Mouse (Mus musculus): ENCODE measurements around the gene Abhd12. TPM values are rescaled to one million over a fixed set of nuclear protein-coding genes. Genes with fewer than 3 reads are reported as not detected.
"Not testable (repeated sequence)": the region's sequence is repeated elsewhere in the genome, so short reads cannot be mapped to it uniquely, and the experiment has no call there.

Gene Abhd12
- polyA plus RNA-seq (2014; fragmentation: Nextera tagmentation; extraction: Ambion mirVana), result 59.5 and 63.0 TPM in 2 replicates

DNA sequence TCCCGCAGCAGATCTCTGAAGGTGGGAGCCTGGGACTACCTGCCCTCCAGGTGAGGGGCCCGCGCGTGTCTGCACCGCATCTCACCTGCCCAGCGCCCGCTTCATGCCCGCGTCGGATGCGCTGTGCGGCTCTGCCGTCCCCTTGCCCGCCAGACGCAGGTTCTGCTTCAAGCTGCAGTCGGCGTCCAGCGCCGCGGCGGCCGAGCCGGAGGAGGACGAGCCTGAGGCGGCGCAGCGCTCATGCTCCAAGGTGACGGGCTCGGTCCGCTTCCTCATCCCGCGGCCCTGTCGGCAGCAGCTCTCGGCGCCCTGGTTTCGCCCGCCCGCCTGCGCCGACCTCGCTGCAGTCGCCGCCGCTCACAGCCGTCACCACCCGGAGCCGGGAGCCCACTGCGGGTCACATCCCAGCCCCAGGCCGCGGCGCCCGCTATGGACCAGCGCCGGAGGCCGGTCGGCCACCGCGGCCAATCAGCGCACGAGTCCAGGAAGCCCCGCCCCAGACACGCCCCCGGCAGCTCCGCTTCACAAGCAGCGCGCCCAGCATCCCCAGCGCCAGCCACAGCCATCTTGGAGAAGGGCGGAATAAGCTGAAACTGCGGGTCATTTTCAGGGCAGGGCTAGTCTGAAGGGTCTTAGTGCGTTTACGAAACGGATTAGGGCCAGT is at the start of gene Abhd12:
Gene Abhd12, minus strand, starts transcription at position 470 of the 664 bp plus-strand sequence.
- WGBS, result under 1% methylated on average over 66 of the region's 72 CpGs
- H3K4me3 ChIP-seq (ENCODE audit: low read depth, low read length), result peak within 1 kb of the TSS; percentile 79
- H3K9ac ChIP-seq (replicated peaks; ENCODE audit: low read depth, low read length), result peak within 1 kb of the TSS; percentile 82
- H3K27ac ChIP-seq (ENCODE audit: low read length), result peak within 1 kb of the TSS; percentile 69
- no peaks in the 10 kb centered on the region for H3K9me3 ChIP-seq (ENCODE audit: control insufficient read depth, low read depth, low read length)
- H3K36me3 ChIP-seq (ENCODE audit: control insufficient read depth, insufficient read depth, low read length), result no peaks in the 10 kb centered on the region
- no peaks in the 10 kb centered on the region for H3K27me3 ChIP-seq (ENCODE audit: control insufficient read depth, insufficient read depth, low read length)
- 0 out of 2 replicates have a peak, but pooled peaks cover 13% of the 10 kb centered on the region for H3K4me1 ChIP-seq (ENCODE audit: control insufficient read depth, insufficient read depth, low read length)
- H3K4me2 ChIP-seq (replicated peaks; ENCODE audit: low read depth, low read length), result peak within 1 kb of the TSS; percentile 89
- peak; percentile 97 for ATAC-seq (ENCODE audit: insufficient number of reproducible peaks, insufficient read depth, low FRiP score, low read depth)

DNA sequence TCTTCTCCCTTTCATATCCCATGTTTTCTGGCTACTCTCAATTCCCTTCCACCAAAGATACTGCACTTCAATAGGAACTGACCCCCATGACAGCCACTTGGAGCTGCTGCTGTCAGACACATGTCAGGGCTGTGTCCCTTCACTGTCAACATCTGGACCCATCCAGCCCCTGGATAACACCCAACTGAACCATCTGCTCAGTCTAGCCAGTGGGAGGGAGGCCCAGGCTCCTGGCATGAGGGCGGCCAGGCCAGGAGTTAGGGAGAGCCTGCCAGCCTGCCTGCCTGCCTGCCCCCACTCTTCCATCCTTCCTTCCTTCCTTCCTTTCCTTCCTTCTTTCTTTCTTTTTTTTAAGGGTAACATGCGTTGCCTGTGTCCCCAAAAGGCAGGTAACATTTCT is 46.7 kb upstream of the Abhd12 start:
- Histone ChIP-seq H3K9me3 (ENCODE audit: control insufficient read depth, low read depth, low read length) (no peaks in the 10 kb centered on the region), H3K27ac (ENCODE audit: low read length) (no peak overlapping the region), H3K9ac (replicated peaks; ENCODE audit: low read depth, low read length) (no peak overlapping the region), H3K4me2 (replicated peaks; ENCODE audit: low read depth, low read length) (no peak overlapping the region), H3K4me1 (ENCODE audit: control insufficient read depth, insufficient read depth, low read length) (no peaks in the 10 kb centered on the region), H3K27me3 (ENCODE audit: control insufficient read depth, insufficient read depth, low read length) (no peaks in the 10 kb centered on the region), H3K36me3 (ENCODE audit: control insufficient read depth, insufficient read depth, low read length) (peaks cover 24% of the 10 kb centered on the region; the same call in 1 of the 2 replicates), H3K4me3 (ENCODE audit: low read depth, low read length) (no peak overlapping the region)
- WGBS, result 83% methylated on average over 2 of the region's 2 CpGs
- ATAC-seq (ENCODE audit: insufficient number of reproducible peaks, insufficient read depth, low FRiP score, low read depth), result no peak

DNA sequence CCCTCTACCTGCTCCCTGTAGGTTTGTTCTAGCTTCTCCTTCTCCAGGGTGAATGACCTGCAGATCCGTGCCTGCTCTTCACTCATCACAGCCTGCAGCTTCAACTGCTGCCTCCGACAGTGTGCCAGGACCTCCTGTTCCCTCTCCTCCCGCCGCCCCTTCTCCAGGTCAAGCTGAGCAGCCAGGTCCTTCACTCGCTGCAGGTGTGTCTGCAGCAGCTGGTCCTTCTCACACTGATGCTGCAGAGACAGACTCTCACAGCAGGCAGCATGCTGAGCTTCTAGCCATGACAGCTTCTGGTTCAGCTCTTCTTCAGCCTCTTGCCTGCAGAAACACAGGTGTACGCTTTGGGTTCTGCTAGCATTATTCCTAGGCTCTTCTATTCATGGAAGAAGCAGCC is 45.5 kb upstream of the Abhd12 start:
- WGBS, result 78% methylated on average over 6 of the region's 6 CpGs
- H3K27ac ChIP-seq (ENCODE audit: low read length), result no peak overlapping the region
- no peak overlapping the region for H3K4me3 ChIP-seq (ENCODE audit: low read depth, low read length)
- no peaks in the 10 kb centered on the region for H3K9me3 ChIP-seq (ENCODE audit: control insufficient read depth, low read depth, low read length)
- no peaks in the 10 kb centered on the region for H3K4me1 ChIP-seq (ENCODE audit: control insufficient read depth, insufficient read depth, low read length)
- H3K4me2 ChIP-seq (replicated peaks; ENCODE audit: low read depth, low read length), result no peak overlapping the region
- H3K9ac ChIP-seq (replicated peaks; ENCODE audit: low read depth, low read length), result no peak overlapping the region
- ATAC-seq (ENCODE audit: insufficient number of reproducible peaks, insufficient read depth, low FRiP score, low read depth), result no peak
- peaks cover 25% of the 10 kb centered on the region; the same call in 1 of the 2 replicates for H3K36me3 ChIP-seq (ENCODE audit: control insufficient read depth, insufficient read depth, low read length)
- no peaks in the 10 kb centered on the region for H3K27me3 ChIP-seq (ENCODE audit: control insufficient read depth, insufficient read depth, low read length)

DNA sequence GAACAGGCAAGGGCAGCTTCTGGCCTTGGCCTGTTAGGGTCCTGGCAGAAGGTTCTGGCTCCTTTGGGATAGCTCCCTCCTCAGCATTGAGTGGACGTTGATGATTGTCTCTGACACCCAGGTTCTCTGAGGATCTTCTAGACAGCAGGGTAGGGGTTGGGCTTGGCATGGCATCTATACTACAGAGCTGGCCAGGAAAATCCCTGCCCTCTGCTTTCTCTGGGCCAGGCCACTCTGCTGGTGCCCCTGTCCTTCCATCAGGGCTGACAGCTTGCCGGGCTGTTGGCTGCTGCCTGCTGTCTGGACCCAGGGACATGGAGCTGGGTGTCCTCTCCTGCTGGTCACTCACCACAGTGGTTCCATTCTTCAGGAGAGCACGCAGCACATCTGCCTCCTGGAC is 45.1 kb upstream of the Abhd12 start:
- 0 out of 2 replicates have a peak, but pooled peaks have one; percentile 48 for ATAC-seq (ENCODE audit: insufficient number of reproducible peaks, insufficient read depth, low FRiP score, low read depth)
- Histone ChIP-seq H3K9me3 (ENCODE audit: control insufficient read depth, low read depth, low read length) (no peaks in the 10 kb centered on the region), H3K4me1 (ENCODE audit: control insufficient read depth, insufficient read depth, low read length) (no peaks in the 10 kb centered on the region), H3K4me2 (replicated peaks; ENCODE audit: low read depth, low read length) (no peak overlapping the region), H3K27ac (ENCODE audit: low read length) (no peak overlapping the region), H3K36me3 (ENCODE audit: control insufficient read depth, insufficient read depth, low read length) (peaks cover 29% of the 10 kb centered on the region; the same call in 1 of the 2 replicates), H3K9ac (replicated peaks; ENCODE audit: low read depth, low read length) (no peak overlapping the region), H3K4me3 (ENCODE audit: low read depth, low read length) (no peak overlapping the region), H3K27me3 (ENCODE audit: control insufficient read depth, insufficient read depth, low read length) (no peaks in the 10 kb centered on the region)
- WGBS, result 91% methylated on average over 3 of the region's 3 CpGs

DNA sequence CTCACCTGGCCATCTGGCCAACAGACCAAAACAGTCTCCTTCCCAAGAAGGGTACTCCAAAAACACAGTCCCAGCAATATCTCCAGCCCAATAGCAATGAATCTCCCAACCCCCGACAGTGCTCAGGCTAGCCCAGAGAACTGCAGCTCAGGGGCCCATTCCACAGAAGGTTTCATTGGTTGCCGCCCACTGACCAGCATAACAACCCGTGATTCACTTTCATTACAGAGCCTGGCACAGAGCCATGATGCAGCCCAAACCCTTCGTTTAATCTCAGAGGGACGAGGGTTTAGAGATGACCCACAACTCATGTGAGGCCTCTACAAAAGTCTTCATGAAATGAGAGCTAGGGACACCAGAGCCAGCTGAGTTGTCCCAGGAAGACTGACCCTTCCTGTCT is 44.2 kb upstream of the Abhd12 start:
- H3K4me2 ChIP-seq (replicated peaks; ENCODE audit: low read depth, low read length), result no peak overlapping the region
- no peak overlapping the region for H3K4me3 ChIP-seq (ENCODE audit: low read depth, low read length)
- no peaks in the 10 kb centered on the region for H3K4me1 ChIP-seq (ENCODE audit: control insufficient read depth, insufficient read depth, low read length)
- ATAC-seq (ENCODE audit: insufficient number of reproducible peaks, insufficient read depth, low FRiP score, low read depth), result no peak
- H3K36me3 ChIP-seq (ENCODE audit: control insufficient read depth, insufficient read depth, low read length), result peaks cover 27% of the 10 kb centered on the region; the same call in 1 of the 2 replicates
- 84% methylated on average over 5 of the region's 5 CpGs for WGBS
- H3K27me3 ChIP-seq (ENCODE audit: control insufficient read depth, insufficient read depth, low read length), result no peaks in the 10 kb centered on the region
- no peak overlapping the region for H3K9ac ChIP-seq (replicated peaks; ENCODE audit: low read depth, low read length)
- H3K27ac ChIP-seq (ENCODE audit: low read length), result no peak overlapping the region
- H3K9me3 ChIP-seq (ENCODE audit: control insufficient read depth, low read depth, low read length), result no peaks in the 10 kb centered on the region

DNA sequence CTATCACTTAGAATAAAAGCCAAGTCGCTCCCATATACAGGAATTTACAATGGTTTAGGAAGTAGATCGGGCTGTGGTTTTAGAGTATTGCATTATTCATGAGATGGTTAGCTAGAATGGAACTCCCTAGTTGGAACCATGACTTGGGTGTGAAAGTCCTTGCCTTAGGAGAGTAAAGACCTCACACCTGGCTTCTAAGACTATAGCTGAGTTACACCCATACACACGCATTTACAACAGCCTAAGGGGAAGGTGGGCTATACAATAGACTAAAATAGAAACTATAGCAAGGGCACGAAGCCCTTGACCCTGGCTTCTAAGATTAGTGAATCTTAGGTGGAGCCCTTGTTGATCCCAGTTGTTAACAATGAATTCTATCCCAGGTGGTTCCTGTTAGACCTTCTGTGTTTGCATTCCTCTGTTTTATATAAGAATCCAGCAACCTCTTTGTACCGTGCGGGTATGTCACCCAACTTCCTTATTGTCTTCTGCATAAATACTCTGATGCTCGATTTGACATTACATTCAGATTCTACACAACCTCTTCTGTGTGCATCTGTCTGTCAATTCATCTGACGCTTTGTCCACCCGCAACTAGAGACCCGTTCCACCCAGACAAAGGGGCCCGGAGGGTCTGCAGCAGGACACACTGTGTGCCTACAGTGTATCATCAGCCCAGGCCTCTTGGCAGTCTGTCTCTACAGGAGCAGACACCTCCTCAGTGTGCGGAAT is 43.5 kb upstream of the Abhd12 start:
- H3K4me3 ChIP-seq (ENCODE audit: low read depth, low read length), result not testable (repeated sequence)
- H3K36me3 ChIP-seq (ENCODE audit: control insufficient read depth, insufficient read depth, low read length), result peaks cover 23% of the 10 kb centered on the region; the same call in 1 of the 2 replicates

DNA sequence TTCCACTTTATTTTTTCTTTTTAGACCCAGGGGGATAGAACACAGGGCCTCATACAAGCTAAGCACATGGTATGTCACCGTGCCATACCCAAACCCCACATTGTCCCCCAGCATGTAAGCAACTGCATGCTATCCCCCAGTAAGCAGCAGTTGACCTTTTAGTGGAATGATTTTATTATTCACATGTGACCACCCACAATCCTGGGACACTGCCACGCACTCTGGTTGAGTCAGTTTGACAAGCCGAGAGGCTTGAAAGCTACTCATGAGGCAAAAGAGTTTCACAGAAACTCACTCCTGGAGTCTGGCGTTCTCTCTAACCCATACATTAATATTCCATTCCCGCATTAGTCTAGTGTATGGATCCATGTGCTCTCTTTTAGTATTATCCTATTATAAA is 42.8 kb upstream of the Abhd12 start:
- not testable (repeated sequence) for H3K9ac ChIP-seq (replicated peaks; ENCODE audit: low read depth, low read length); ATAC-seq (ENCODE audit: insufficient number of reproducible peaks, insufficient read depth, low FRiP score, low read depth); H3K4me3 ChIP-seq (ENCODE audit: low read depth, low read length); H3K27ac ChIP-seq (ENCODE audit: low read length); H3K27me3 ChIP-seq (ENCODE audit: control insufficient read depth, insufficient read depth, low read length); H3K4me1 ChIP-seq (ENCODE audit: control insufficient read depth, insufficient read depth, low read length); H3K9me3 ChIP-seq (ENCODE audit: control insufficient read depth, low read depth, low read length); H3K4me2 ChIP-seq (replicated peaks; ENCODE audit: low read depth, low read length)
- 95% methylated on average over 5 of the region's 5 CpGs for WGBS
- H3K36me3 ChIP-seq (ENCODE audit: control insufficient read depth, insufficient read depth, low read length), result peaks cover 21% of the 10 kb centered on the region; the same call in 1 of the 2 replicates

More for the DNA sequence above, 43.5 kb upstream of the Abhd12 start:
- not testable (repeated sequence) for H3K4me1 ChIP-seq (ENCODE audit: control insufficient read depth, insufficient read depth, low read length); H3K27me3 ChIP-seq (ENCODE audit: control insufficient read depth, insufficient read depth, low read length); H3K4me2 ChIP-seq (replicated peaks; ENCODE audit: low read depth, low read length); ATAC-seq (ENCODE audit: insufficient number of reproducible peaks, insufficient read depth, low FRiP score, low read depth); H3K9ac ChIP-seq (replicated peaks; ENCODE audit: low read depth, low read length); H3K27ac ChIP-seq (ENCODE audit: low read length); H3K9me3 ChIP-seq (ENCODE audit: control insufficient read depth, low read depth, low read length)
- 89% methylated on average over 12 of the region's 12 CpGs for WGBS

DNA sequence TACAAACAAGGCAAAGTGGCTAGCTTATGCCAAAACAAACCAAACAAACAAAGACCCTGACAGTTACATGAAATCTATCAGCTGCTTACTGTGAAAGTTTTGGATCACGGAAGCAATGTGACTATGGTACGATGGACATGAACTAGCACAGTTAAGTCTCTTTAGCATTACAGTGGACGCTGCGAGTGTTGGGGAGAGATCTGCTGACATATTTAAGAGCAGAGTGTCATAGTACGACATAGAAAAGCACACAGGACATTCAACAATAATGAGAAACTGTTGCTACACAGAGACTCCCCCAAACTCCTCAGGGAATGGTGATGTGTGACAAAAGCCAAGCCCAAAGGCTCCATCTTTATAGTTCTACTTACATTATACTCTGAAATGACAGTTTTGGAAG is 39.5 kb upstream of the Abhd12 start:
- Histone ChIP-seq H3K4me1 (ENCODE audit: control insufficient read depth, insufficient read depth, low read length) (no peaks in the 10 kb centered on the region), H3K9me3 (ENCODE audit: control insufficient read depth, low read depth, low read length) (no peaks in the 10 kb centered on the region), H3K27ac (ENCODE audit: low read length) (no peak overlapping the region), H3K36me3 (ENCODE audit: control insufficient read depth, insufficient read depth, low read length) (peaks cover 11% of the 10 kb centered on the region), H3K9ac (replicated peaks; ENCODE audit: low read depth, low read length) (no peak overlapping the region), H3K4me2 (replicated peaks; ENCODE audit: low read depth, low read length) (no peak overlapping the region), H3K27me3 (ENCODE audit: control insufficient read depth, insufficient read depth, low read length) (no peaks in the 10 kb centered on the region), H3K4me3 (ENCODE audit: low read depth, low read length) (no peak overlapping the region)
- WGBS, result 94% methylated on average over 5 of the region's 5 CpGs
- no peak for ATAC-seq (ENCODE audit: insufficient number of reproducible peaks, insufficient read depth, low FRiP score, low read depth)
